Mouse (Mus musculus): Measurements from ENCODE around the gene Noc2l.

DNA sequence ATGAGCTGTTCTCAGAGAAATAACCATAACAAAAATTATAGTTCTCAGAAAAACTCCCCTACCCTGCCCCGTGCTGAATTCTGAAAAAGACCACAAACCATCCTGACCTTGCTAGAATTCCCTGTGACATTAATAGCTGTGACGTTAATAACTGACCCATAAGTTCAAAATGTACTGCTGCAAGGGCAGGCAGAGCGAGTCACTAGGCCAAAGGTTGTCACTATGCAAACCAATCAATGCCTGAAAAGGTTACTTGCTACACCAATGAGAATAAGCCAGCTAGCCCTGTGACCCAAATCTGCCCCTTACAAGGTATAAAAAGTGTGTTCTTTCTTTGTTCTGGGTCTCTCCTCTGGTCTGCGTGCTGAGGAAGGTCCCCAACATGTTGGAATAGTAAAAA, 26.9 kb upstream of the Noc2l start:
- TF ChIP-seq CTCF (IDR thresholded peaks at IDR 0.05; ENCODE audit: borderline replicate concordance, control insufficient read depth, extremely low read depth, insufficient read depth, low read length, poor library complexity) (no peak), POLR2A (IDR thresholded peaks at IDR 0.05; ENCODE audit: control insufficient read depth, extremely low read depth, insufficient read depth, low read length, poor library complexity) (no peak)
